Mouse (Mus musculus) midbrain, embryonic 11.5 days (tissue): ENCODE measurements around the gene Tex37. TPM values are rescaled to one million over a fixed set of nuclear protein-coding genes. Genes with fewer than 3 reads are reported as not detected.

ENCODE experiments used
- ATAC-seq: fragments of 200-750 bp; cut with Nextera tagmentation; 2 replicates; pipeline ENCODE4 v1.8.0; 2017; ENCODE audit warnings: moderate TSS enrichment, moderate library complexity; ENCODE audit not compliant: low FRiP score
- DNase-seq: peaks from one replicate; pipeline ENCODE4 v3.0.0; 2015; ENCODE audit warnings: low spot score; ENCODE audit errors: missing footprints
- H3K27ac ChIP-seq: fragments of 300-500 bp; sonication (generic); 2 replicates; pipeline ENCODE4 v1.5.1; 2014; ENCODE audit warnings: low read depth, low read length
- H3K27me3 ChIP-seq: fragments of 300-500 bp; sonication (generic); 2 replicates; pipeline ENCODE4 v1.6.1; 2014; ENCODE audit warnings: mild to moderate bottlenecking, low read length, moderate library complexity, mixed read lengths; ENCODE audit not compliant: control insufficient read depth, insufficient read depth
- H3K36me3 ChIP-seq: fragments of 300-500 bp; sonication (generic); 2 replicates; pipeline ENCODE4 v1.6.1; 2014; ENCODE audit warnings: mild to moderate bottlenecking, low read length, moderate library complexity, mixed read lengths; ENCODE audit not compliant: control insufficient read depth, insufficient read depth
- H3K4me1 ChIP-seq: fragments of 300-500 bp; sonication (generic); 2 replicates; pipeline ENCODE4 v1.6.1; 2014; ENCODE audit warnings: low read length; ENCODE audit not compliant: control insufficient read depth, insufficient read depth
- H3K4me2 ChIP-seq: fragments of 300-500 bp; sonication (generic); 2 replicates; pipeline ENCODE4 v1.6.1; 2014; ENCODE audit warnings: mild to moderate bottlenecking, moderate library complexity
- H3K4me3 ChIP-seq: fragments of 300-500 bp; sonication (generic); 2 replicates; pipeline ENCODE4 v1.5.1; 2014; ENCODE audit warnings: low read depth, low read length
- H3K9ac ChIP-seq: fragments of 300-500 bp; sonication (generic); 2 replicates; pipeline ENCODE4 v1.6.1; 2014; ENCODE audit warnings: low read length
- H3K9me3 ChIP-seq: fragments of 300-500 bp; sonication (generic); 2 replicates; pipeline ENCODE4 v1.6.1; 2016; ENCODE audit warnings: low read length; ENCODE audit not compliant: control insufficient read depth
- WGBS: fragments of 180-500 bp; shearing (Covaris S2); extraction: QIAGEN DNeasy Blood & Tissue Kit; methylation state at CpG from one replicate; pipeline ENCODE4 v1.1.7; 2014; 5-methylcytosine and 5-hydroxymethylcytosine counted together
- polyA plus RNA-seq: library from polyadenylated mRNA; unstranded; fragments of >200 nt; fragmentation: Nextera tagmentation; extraction: Ambion mirVana; gene quantifications from 2 replicates; pipeline ENCODE4 v1.2.1, GENCODE M21; 2014

The Tex37 gene
- polyA plus RNA-seq, 1 experiment from 2014 or later, result not detected

GRCm38 (mm10) chr6:70871511-70871980, 47.2 kb downstream of the Tex37 start:
- 83% methylated on average over 14 of the region's 14 CpGs for WGBS
- Histone ChIP-seq H3K9ac (no peak overlapping the region), H3K9me3 (no peaks in the 10 kb centered on the region), H3K27me3 (no peaks in the 10 kb centered on the region), H3K27ac (no peak overlapping the region), H3K4me2 (no peak overlapping the region), H3K4me1 (no peaks in the 10 kb centered on the region), H3K4me3 (no peak overlapping the region), H3K36me3 (no peaks in the 10 kb centered on the region)
- no peak for DNase-seq
- no peak for ATAC-seq

- WGBS, result 92% methylated on average over 9 of the region's 9 CpGs
- no peak overlapping the region for H3K27ac ChIP-seq
- DNase-seq, result no peak
- no peaks in the 10 kb centered on the region for H3K27me3 ChIP-seq
- ATAC-seq, result no peak
- no peak overlapping the region for H3K4me3 ChIP-seq
- H3K4me1 ChIP-seq, result no peaks in the 10 kb centered on the region
- no peaks in the 10 kb centered on the region for H3K9me3 ChIP-seq
- no peaks in the 10 kb centered on the region for H3K36me3 ChIP-seq
- H3K9ac ChIP-seq, result no peak overlapping the region
- H3K4me2 ChIP-seq, result no peak overlapping the region
These were observed 51.4 kb downstream of the Tex37 start for GRCm38 (mm10) chr6:70867297-70867696.

- ATAC-seq (no peak), DNase-seq (no peak)
- 94% methylated on average over 5 of the region's 5 CpGs for WGBS
- no peaks in the 10 kb centered on the region for H3K27me3 ChIP-seq
- H3K4me3 ChIP-seq, result no peak overlapping the region
- H3K27ac ChIP-seq, result no peak overlapping the region
- no peaks in the 10 kb centered on the region for H3K36me3 ChIP-seq
- no peak overlapping the region for H3K4me2 ChIP-seq
- H3K9me3 ChIP-seq, result no peaks in the 10 kb centered on the region
- no peak overlapping the region for H3K9ac ChIP-seq
- H3K4me1 ChIP-seq, result no peaks in the 10 kb centered on the region
These were observed 52.0 kb downstream of the Tex37 start for GRCm38 (mm10) chr6:70866761-70867160.

- ATAC-seq, result no peak
- no peaks in the 10 kb centered on the region for H3K27me3 ChIP-seq
These were observed 54.4 kb downstream of the Tex37 start for GRCm38 (mm10) chr6:70864285-70864684.

More at GRCm38 (mm10) chr6:70864285-70864684, 54.4 kb downstream of the Tex37 start:
- Histone ChIP-seq H3K4me1 (no peaks in the 10 kb centered on the region), H3K4me2 (no peak overlapping the region), H3K36me3 (no peaks in the 10 kb centered on the region), H3K9me3 (no peaks in the 10 kb centered on the region), H3K4me3 (no peak overlapping the region), H3K27ac (no peak overlapping the region), H3K9ac (no peak overlapping the region)
- 93% methylated on average over 6 of the region's 6 CpGs for WGBS
- DNase-seq, result no peak

Other genes starting within 250 kb of the Tex37 start
- gene Rpia, start 126.7 kb downstream of the Tex37 start, polyA plus RNA-seq, result 1.9 TPM in 2 replicates
- gene Eif2ak3, start 74.4 kb downstream of the Tex37 start, polyA plus RNA-seq, result 8.9 and 9.8 TPM in 2 replicates
- not detected in 2 replicates for gene Foxi3, start 37.6 kb upstream of the Tex37 start, polyA plus RNA-seq
- gene Thnsl2, start 225.5 kb upstream of the Tex37 start, polyA plus RNA-seq, result 5.3 and 7.4 TPM in 2 replicates